Mouse (Mus musculus) thymus, postnatal 4 days (tissue): ENCODE measurements around the gene Sync.

Experiments
- DNase-seq: peaks from one replicate; pipeline ENCODE4 v3.0.0; 2021

Gene Sync

DNA sequence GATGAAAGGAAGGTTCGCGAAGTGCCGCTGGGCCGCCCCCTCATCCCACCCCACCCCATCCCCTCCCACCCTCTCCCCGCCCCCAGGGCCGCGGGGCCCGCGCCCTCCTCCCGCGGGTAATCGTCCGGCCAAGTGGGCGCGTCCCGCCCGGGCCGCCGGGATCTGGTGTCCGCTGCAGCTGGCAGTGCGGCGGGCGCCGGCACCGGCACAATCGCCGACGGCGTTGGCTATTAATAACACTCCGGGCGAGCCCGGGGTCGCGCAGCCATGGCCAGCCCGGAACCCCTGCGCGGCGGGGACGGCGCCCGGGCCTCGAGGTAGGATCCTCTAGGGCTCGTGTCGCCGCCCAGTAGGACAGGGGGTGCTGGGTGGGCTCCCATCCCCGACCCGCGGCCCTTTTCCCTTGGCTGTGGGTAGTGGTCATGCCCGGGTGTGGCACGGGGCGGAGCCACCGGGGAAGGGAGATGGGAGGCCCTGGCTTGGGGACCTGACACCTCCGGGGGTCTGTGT, at the start of gene Sync:
Sync (plus strand) TSS at position 146 of the 510 bp plus-strand sequence.
- peak; percentile 24 for DNase-seq

DNA sequence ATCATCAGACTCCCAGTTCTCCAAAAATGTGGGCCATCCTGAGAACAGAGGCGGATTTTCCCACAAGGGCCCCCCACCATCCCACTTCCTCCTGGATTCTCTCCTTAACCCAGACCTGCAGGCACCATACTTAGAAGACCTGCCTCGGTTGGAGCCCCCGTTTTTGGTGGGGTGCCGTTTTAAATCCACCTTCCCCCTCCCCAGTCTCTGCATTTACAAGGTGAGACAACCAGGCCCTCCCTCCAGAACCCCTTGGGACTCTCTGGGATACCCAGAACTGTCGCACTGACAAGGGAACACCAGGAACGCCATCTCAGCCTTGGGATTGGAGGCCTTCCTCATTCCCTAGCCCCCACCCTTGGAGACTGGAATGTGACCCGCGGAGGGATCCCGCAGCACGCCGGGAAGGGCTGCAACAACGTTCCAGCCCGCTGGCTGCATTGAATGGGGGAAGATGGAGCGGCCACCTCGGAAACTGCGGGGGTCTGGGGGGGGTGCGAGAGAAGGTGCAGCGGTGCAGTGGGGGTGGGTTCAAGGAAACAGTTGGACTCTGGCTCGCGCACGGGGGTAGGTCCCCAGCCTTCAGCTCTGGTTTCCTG, 49.5 kb upstream of the Sync start:
- no peak for DNase-seq

DNA sequence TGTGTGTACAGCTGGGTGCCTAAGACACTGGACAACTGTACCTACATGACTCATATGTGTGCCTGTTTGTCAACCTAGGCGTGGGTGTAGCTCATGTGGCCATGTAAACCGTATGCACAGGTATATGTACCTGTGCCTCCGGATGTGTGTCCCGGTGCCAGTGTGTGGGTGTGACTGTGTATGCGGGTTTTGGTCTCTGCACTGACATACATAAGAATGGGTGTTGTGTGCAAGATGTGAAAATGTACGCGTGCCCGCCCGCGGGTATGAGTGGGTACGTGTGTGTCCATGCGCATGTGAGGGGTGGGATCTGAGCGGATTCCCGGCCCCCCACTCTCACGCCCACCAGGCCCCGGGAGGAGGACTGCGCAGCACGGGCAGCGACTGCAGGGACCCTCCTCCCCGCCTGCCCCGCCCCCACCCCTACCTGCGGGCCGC, 48.8 kb upstream of the Sync start:
- DNase-seq = no peak

DNA sequence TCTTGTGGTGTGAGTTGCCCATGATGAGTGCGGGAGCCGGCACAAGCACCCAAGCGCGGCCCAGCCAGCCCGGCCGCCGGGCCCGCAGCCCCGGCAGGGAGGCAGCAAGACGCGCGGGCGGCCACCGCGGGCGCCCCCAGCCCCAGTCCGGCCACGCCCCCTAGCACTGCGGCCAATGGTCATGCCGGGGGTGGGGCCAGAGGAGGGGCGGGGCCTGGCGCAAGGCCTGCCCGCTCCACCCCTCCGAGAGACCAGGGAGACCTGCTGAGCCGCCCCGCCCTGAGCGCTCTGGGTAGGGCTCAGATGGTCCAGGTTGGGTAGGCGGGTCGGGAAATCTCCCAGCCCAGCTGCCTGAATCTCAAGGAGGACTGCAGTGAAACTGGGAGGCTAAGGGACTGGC, 48.3 kb upstream of the Sync start:
- peak; percentile 58 for DNase-seq

DNA sequence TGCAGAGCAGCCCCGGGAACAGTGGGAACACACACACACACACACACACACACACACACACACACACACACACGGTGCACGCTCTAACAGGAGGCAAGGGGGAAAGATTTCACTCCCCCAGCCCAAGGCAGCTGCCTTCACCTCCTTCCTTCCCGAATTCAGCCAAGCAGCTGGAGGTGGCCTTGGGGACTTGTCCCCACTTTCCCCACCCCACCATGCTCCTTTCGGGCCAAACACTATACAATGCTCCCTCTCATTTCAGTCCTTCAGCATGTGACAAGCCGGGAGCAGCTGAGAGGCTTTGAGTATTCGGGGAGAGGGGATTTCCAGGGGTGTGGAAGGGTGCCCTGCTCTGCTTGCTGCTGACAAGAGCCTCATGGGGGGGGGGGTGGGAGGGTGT, 45.5 kb upstream of the Sync start:
- DNase-seq = no peak

DNA sequence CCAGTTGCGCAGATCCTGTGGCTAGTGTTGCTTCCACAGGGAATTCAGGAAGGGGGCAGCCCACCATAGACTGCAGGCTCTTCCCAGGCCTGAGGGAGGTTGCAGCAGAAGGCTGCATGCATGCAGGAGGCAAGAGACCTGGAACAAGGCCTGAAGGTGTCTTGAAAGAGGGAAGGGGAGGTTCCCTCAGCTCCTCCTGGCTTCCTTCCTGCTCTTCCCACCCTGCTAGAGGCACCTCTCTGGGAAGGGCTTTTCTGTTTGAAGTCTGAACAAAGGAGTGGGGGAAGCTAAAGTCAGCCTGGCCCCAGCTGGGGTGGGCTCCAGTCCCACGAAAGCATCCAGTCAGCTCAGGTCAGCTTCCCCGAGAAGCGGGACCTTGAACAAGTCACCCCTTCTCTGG, 45.1 kb upstream of the Sync start:
- DNase-seq = no peak

GRCm38 (mm10) chr4:129242761-129243160, 44.7 kb upstream of the Sync start:
- peak; percentile 54 for DNase-seq

DNA sequence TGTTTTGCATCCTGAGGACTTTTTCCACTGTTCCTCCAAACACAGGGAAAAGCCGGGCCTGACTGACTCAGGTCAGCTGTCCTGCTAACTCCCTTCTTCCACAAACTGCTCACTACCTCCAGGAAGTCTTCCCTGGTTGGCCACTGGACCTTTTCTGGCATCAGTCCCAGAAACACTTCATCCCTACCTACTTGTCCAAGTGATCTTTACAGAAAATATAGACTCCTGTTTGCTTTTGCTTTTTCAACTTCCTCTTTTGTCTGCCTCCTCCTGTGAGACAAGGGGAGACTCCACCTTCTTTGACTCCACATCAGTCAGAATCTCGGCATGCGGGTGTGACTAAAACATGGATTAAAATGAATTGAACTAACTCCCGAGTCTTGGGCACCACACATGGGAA, 42.6 kb upstream of the Sync start:
- no peak for DNase-seq

DNA sequence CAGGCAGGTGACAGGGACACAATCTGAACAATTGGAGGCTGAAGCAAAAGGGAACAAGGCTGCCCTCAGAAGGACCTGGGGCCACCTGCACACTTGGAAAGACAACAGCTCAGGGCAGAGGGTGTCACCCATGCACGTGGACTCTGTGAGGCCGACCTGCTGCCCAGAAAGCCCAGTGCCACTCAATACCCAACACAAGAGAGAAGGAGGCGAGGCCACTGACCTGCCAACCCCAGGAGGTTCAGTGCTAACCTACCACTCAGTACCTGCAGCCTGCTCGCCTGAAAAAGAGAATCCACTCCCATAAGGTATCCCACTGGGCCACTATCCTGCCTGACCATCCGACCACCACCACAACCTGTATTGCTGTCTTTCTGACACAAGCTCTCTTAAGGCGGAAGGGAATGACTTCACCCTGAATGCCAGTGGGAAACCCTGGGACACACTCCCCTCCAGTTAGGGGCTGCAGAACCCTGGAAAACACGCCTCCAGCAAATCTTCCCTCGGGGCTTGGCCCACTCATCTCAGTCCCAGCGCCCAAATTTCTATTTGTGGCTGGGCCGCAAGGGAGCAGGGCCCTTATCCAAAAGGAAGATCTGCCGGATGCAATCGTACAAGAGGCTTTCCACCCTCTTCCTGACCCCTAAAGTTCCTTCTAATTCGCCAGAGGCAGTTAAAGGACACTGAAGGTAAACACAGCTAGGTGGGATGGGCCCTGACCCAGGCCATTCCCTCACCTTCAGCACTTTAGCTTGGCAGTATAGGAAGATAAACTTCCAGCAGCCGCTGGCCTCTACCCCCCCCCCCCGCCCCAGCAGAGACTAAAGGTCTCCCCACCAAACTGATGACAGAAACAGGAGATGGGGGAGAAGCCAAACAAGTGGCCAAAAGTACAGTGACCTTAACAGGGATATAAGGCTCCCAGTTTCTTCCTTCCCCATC, 40.8 kb upstream of the Sync start:
- DNase-seq = no peak

- DNase-seq = no peak
Measured at GRCm38 (mm10) chr4:129247381-129248242, 39.8 kb upstream of the Sync start.

- peak; percentile 47 for DNase-seq
Measured at GRCm38 (mm10) chr4:129248243-129248767, 39.1 kb upstream of the Sync start.

- no peak for DNase-seq
Measured at GRCm38 (mm10) chr4:129249288-129249687, 38.1 kb upstream of the Sync start.

DNA sequence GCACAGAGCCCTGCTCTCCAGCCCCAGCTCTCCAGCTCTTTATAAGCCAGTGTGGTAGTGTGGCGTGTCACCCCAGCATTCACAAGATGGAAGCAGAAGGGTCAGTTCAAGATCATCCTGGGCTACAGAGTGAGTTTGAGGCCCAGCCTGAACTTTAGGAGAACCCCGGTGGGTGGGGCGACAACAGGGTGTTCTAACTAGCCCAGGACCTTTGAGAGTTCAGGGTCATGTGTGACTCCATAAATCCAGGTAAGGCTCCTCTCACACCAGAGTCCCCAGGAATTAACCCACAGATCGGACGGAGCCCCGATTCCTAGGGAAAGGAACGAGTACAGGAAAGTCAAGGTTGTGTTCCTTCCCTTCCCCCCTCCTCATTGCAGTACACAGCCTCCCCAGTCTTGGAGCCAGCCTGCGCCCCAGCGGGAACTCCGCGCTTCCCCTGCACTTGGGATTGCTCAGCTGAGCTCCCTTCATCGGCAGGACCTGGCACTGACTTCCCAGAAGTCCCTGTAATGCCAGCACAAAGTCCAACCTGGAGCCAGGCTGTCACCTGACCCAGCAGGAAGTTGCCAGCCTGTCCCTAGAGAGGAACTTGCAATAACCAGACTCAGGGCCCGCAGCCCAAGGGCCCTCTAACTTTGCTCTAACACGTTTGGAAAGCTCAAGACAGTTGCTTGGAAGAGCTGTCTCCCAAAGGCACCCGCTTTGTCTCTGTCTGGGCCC, 36.5 kb upstream of the Sync start:
- DNase-seq = no peak

- DNase-seq = no peak
Measured at GRCm38 (mm10) chr4:129251482-129252125, 35.8 kb upstream of the Sync start.

DNA sequence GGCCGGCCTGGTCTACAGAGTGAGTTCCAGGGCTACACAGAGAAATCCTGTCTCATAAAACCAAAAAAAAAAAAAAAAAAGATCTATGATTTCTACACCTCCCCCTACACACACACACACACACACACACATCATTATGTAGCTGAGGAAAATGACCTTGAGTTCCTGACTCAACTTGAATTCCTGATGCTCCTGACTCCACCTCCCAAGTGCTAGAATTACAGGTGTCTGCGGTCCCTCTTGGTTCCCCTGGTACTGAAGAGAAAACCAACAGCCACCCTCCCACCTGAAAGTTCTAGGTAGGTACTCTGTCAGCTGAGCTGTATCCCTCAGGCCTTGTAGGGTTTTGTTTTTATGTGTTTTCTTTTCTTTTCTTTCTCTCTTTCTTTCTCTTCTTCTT, 34.9 kb upstream of the Sync start:
- DNase-seq = no peak

DNA sequence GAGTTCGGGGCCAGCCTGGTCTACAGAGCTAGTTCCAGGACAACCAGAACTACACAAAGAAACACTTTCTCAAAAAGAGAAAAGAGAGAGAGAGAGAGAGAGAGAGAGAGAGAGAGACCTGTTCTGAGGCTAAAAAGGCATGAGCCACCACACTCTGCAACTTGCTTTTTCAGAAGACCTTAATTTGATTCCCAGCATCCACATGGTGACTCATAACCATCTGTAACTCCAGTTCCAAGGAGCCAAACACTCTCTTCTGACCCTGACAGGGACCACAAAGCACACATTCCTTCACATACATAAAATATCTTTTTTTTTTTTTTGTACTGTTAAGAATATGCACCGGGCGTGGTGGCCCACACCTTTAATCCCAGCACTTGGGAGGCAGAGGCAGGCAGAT, 32.8 kb upstream of the Sync start:
- DNase-seq = no peak

- no peak for DNase-seq
Measured at GRCm38 (mm10) chr4:129256450-129257380, 30.7 kb upstream of the Sync start.

GRCm38 (mm10) chr4:129259101-129259500, 28.3 kb upstream of the Sync start:
- DNase-seq = no peak

- no peak for DNase-seq
Measured at GRCm38 (mm10) chr4:129260678-129261077, 26.7 kb upstream of the Sync start.

DNA sequence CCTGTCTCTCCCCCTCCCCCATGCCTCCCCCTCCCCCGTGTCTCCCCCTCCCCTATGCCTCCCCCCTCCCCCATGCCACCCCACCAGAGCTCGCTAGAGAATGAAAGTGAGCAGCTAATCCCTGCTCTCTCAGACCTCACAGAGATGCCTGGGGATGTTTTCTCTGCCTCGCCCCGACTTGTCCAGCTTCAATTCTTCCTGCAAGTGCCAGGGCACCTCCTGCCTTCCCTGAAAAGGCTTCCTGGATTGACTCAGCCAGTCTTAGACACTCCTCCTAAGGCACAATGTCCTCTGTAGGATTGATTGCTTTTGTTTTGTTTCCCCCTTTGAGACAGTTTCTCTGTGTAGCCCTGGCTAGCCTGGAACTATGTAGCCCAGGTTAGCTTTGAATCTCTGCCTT, 26.2 kb upstream of the Sync start, which contains the start of gene C77080:
C77080 (minus strand) TSS at position 209 of the 400 bp plus-strand sequence.
- no peak for DNase-seq
